Mouse (Mus musculus) kidney, embryonic 14.5 days (tissue): ENCODE results near the gene Nt5m. TPM values are rescaled to one million over a fixed set of nuclear protein-coding genes. Genes with fewer than 3 reads are reported as not detected.

Experiments used
- ATAC-seq: fragments of 200-750 bp; cut with Nextera tagmentation; 2 replicates; pipeline ENCODE4 v1.8.0; 2017; ENCODE audit warnings: moderate number of reproducible peaks, mild to moderate bottlenecking, moderate TSS enrichment, moderate library complexity; ENCODE audit not compliant: low FRiP score, low TSS enrichment
- H3K27ac ChIP-seq: fragments of 300-500 bp; sonication (generic); 2 replicates; pipeline ENCODE4 v1.5.1; 2014; ENCODE audit warnings: low read depth, mild to moderate bottlenecking, low read length, moderate library complexity, mixed read lengths
- H3K27me3 ChIP-seq: fragments of 300-500 bp; sonication (generic); 2 replicates; pipeline ENCODE4 v1.6.1; 2014; ENCODE audit warnings: mild to moderate bottlenecking, low read length; ENCODE audit not compliant: control insufficient read depth, insufficient read depth
- H3K36me3 ChIP-seq: fragments of 300-500 bp; sonication (generic); 2 replicates; pipeline ENCODE4 v1.6.1; 2014; ENCODE audit warnings: low read length, mixed read lengths; ENCODE audit not compliant: control insufficient read depth, insufficient read depth
- H3K4me1 ChIP-seq: fragments of 300-500 bp; sonication (generic); 2 replicates; pipeline ENCODE4 v1.6.1; 2014; ENCODE audit warnings: low read length, mixed read lengths; ENCODE audit not compliant: control insufficient read depth, insufficient read depth
- H3K4me2 ChIP-seq: fragments of 300-500 bp; sonication (generic); replicated peaks from 2 replicates; pipeline ENCODE4 v1.6.1; 2014; ENCODE audit warnings: low read depth, mild to moderate bottlenecking, low read length
- H3K4me3 ChIP-seq: fragments of 300-500 bp; sonication (generic); 2 replicates; pipeline ENCODE4 v1.5.1; 2014; ENCODE audit warnings: mild to moderate bottlenecking, low read length
- H3K9ac ChIP-seq: fragments of 300-500 bp; sonication (generic); 2 replicates; pipeline ENCODE4 v1.6.1; 2014; ENCODE audit warnings: low read depth, mild to moderate bottlenecking, low read length, moderate library complexity
- H3K9me3 ChIP-seq: fragments of 300-500 bp; sonication (generic); 2 replicates; pipeline ENCODE4 v1.6.1; 2016; ENCODE audit warnings: low read length; ENCODE audit not compliant: control insufficient read depth
- WGBS: fragments of 180-500 bp; shearing (Covaris S2); extraction: QIAGEN DNeasy Blood & Tissue Kit; methylation state at CpG from one replicate; pipeline ENCODE4 v1.1.7; 2014; 5-methylcytosine and 5-hydroxymethylcytosine counted together
- polyA plus RNA-seq: library from polyadenylated mRNA; unstranded; fragments of >200 nt; fragmentation: Nextera tagmentation; extraction: Ambion mirVana; gene quantifications from 2 replicates; pipeline ENCODE4 v1.2.1, GENCODE M21; 2014

Nt5m gene
- polyA plus RNA-seq, 1 experiment from 2014 or later: 36.0 TPM

- 66% methylated on average over 10 of the region's 10 CpGs for WGBS
- no peaks in the 10 kb centered on the region for H3K27me3 ChIP-seq
These were observed 54.0 kb downstream of the Nt5m start for GRCm38 (mm10) chr11:59893153-59893788.

GRCm38 (mm10) chr11:59894916-59895315 lies 55.7 kb downstream of the Nt5m start:
- Histone ChIP-seq H3K27me3 (no peaks in the 10 kb centered on the region), H3K4me2 (no peak overlapping the region), H3K36me3 (no peaks in the 10 kb centered on the region), H3K27ac (no peak overlapping the region), H3K4me3 (no peak overlapping the region), H3K4me1 (peaks cover 9% of the 10 kb centered on the region; the same call in 1 of the 2 replicates), H3K9ac (no peak overlapping the region), H3K9me3 (no peaks in the 10 kb centered on the region)
- no peak for ATAC-seq
- 54% methylated on average over 6 of the region's 6 CpGs for WGBS

More at GRCm38 (mm10) chr11:59893153-59893788, 54.0 kb downstream of the Nt5m start:
- no peak overlapping the region for H3K9ac ChIP-seq
- peaks cover 9% of the 10 kb centered on the region; the same call in 1 of the 2 replicates for H3K4me1 ChIP-seq
- H3K4me3 ChIP-seq: no peak overlapping the region
- no peak overlapping the region for H3K27ac ChIP-seq
- H3K36me3 ChIP-seq: no peaks in the 10 kb centered on the region
- ATAC-seq: no peak
- H3K4me2 ChIP-seq: no peak overlapping the region
- no peaks in the 10 kb centered on the region for H3K9me3 ChIP-seq

- H3K9me3 ChIP-seq: no peaks in the 10 kb centered on the region
- no peak overlapping the region for H3K9ac ChIP-seq
- no peak overlapping the region for H3K27ac ChIP-seq
- H3K27me3 ChIP-seq: no peaks in the 10 kb centered on the region
- no peak overlapping the region for H3K4me2 ChIP-seq
- peak; percentile 63 for ATAC-seq
- H3K4me3 ChIP-seq: no peak overlapping the region
- H3K4me1 ChIP-seq: peaks cover 9% of the 10 kb centered on the region; the same call in 1 of the 2 replicates
- WGBS: 20% methylated on average over 8 of the region's 8 CpGs
- no peaks in the 10 kb centered on the region for H3K36me3 ChIP-seq
These were observed 56.1 kb downstream of the Nt5m start for GRCm38 (mm10) chr11:59895316-59895715.

- Histone ChIP-seq H3K36me3 (no peaks in the 10 kb centered on the region), H3K9ac (no peak overlapping the region), H3K27ac (no peak overlapping the region), H3K4me1 (peaks cover 9% of the 10 kb centered on the region; the same call in 1 of the 2 replicates), H3K9me3 (no peaks in the 10 kb centered on the region), H3K4me3 (no peak overlapping the region), H3K27me3 (no peaks in the 10 kb centered on the region), H3K4me2 (no peak overlapping the region)
- WGBS: 58% methylated on average over 11 of the region's 11 CpGs
- no peak for ATAC-seq
These were observed 58.8 kb downstream of the Nt5m start for GRCm38 (mm10) chr11:59897981-59898599.

- no peak overlapping the region for H3K4me3 ChIP-seq
- peaks cover 7% of the 10 kb centered on the region; the same call in 1 of the 2 replicates for H3K4me1 ChIP-seq
- ATAC-seq: no peak
- no peaks in the 10 kb centered on the region for H3K9me3 ChIP-seq
- no peaks in the 10 kb centered on the region for H3K27me3 ChIP-seq
- no peaks in the 10 kb centered on the region for H3K36me3 ChIP-seq
- no peak overlapping the region for H3K4me2 ChIP-seq
- no peak overlapping the region for H3K27ac ChIP-seq
- WGBS: 54% methylated on average over 13 of the region's 13 CpGs
- H3K9ac ChIP-seq: no peak overlapping the region
These were observed 60.8 kb downstream of the Nt5m start for GRCm38 (mm10) chr11:59899711-59900685.

- Histone ChIP-seq H3K4me2 (no peak overlapping the region), H3K9me3 (no peaks in the 10 kb centered on the region), H3K4me1 (no peaks in the 10 kb centered on the region), H3K36me3 (no peaks in the 10 kb centered on the region), H3K4me3 (no peak overlapping the region), H3K9ac (no peak overlapping the region), H3K27me3 (no peaks in the 10 kb centered on the region), H3K27ac (no peak overlapping the region)
- no peak for ATAC-seq
- WGBS: 79% methylated on average over 1 of the region's 1 CpGs
These were observed 61.7 kb downstream of the Nt5m start for GRCm38 (mm10) chr11:59900995-59901394.

GRCm38 (mm10) chr11:59902045-59902726 lies 62.9 kb downstream of the Nt5m start:
- no peak for ATAC-seq
- Histone ChIP-seq H3K27ac (no peak overlapping the region), H3K4me2 (no peak overlapping the region), H3K27me3 (no peaks in the 10 kb centered on the region), H3K9me3 (no peaks in the 10 kb centered on the region), H3K9ac (no peak overlapping the region), H3K4me1 (no peaks in the 10 kb centered on the region), H3K36me3 (no peaks in the 10 kb centered on the region), H3K4me3 (no peak overlapping the region)
- 70% methylated on average over 8 of the region's 8 CpGs for WGBS

GRCm38 (mm10) chr11:59906521-59907123 lies 67.4 kb downstream of the Nt5m start:
- H3K9ac ChIP-seq: no peak overlapping the region
- WGBS: 87% methylated on average over 5 of the region's 6 CpGs
- H3K27me3 ChIP-seq: no peaks in the 10 kb centered on the region
- no peaks in the 10 kb centered on the region for H3K9me3 ChIP-seq
- no peak overlapping the region for H3K4me2 ChIP-seq
- no peak overlapping the region for H3K27ac ChIP-seq
- no peaks in the 10 kb centered on the region for H3K36me3 ChIP-seq
- peaks cover 5% of the 10 kb centered on the region; the same call in 1 of the 2 replicates for H3K4me1 ChIP-seq
- ATAC-seq: no peak
- no peak overlapping the region for H3K4me3 ChIP-seq
